Mouse (Mus musculus) small intestine, adult 2 months (tissue): ENCODE data around the gene Bag3.

Experiments
- CTCF ChIP-seq: fragments of 200-500 bp; IDR thresholded peaks from 2 replicates; pipeline ENCODE4 v1.5.1; 2012; ENCODE audit warnings: low read depth, mild to moderate bottlenecking, control low read depth, inconsistent platforms, low read length, moderate library complexity, mixed read lengths; ENCODE audit not compliant: insufficient replicate concordance, insufficient read length; ENCODE audit errors: extremely low read depth
- POLR2A ChIP-seq: fragments of 200-500 bp; IDR thresholded peaks from 2 replicates; pipeline ENCODE4 v1.6.1; 2012; ENCODE audit warnings: low read depth, mild to moderate bottlenecking, control low read depth, inconsistent platforms, low read length, moderate library complexity

DNA sequence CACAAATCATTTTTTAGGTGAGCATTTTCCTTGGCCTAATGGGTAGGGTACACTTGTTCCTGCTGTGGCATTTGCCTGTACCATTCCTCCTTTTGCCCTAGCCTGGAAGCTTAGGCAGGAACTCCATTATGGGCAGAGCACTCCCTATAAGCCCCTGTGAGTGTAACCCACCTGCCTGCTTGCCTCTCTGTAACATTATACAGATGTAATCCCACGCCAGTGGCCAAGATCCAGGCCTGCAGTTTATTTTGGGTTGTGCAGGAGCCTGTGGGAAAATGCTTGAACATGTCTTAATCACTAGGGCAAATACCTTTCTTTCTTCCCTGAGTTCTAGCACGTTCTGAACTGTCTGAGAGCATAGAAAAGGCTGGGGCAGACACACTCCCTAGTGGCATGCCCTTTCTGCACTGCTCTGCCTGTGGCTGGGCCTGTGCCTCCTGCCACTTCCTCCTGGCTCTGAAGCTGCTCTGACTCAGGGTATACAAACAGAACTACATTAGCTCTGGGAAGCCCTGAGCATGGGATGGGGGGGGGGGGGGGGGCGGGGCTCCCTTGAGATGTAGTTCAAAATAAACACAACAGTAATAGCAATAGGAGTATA lies 29.8 kb downstream of the Bag3 start:
- TF ChIP-seq POLR2A (no peak), CTCF (no peak)
